Mouse (Mus musculus) liver, postnatal 0 days (tissue): ENCODE data around the gene Rtl5.

Experiments
- CTCF ChIP-seq: sonication (generic); IDR thresholded peaks from 2 replicates; pipeline ENCODE4 v1.5.1; 2016; ENCODE audit warnings: antibody characterized with exemption, low read depth
- EP300 ChIP-seq: IDR thresholded peaks from 2 replicates; pipeline ENCODE4 v1.6.1; 2016; ENCODE audit warnings: antibody characterized with exemption, low read depth, mild to moderate bottlenecking

- TF ChIP-seq CTCF (no peak), EP300 (no peak)
These were observed 17.7 kb downstream of the Rtl5 start for GRCm38 (mm10) chrX:102053371-102053770.
